Mouse (Mus musculus) heart, postnatal 0 days (tissue): Measurements from ENCODE around the gene Dnajb13. TPM values are rescaled to one million over a fixed set of nuclear protein-coding genes. Genes with fewer than 3 reads are reported as not detected.

Experiments used
- ATAC-seq: fragments of 200-750 bp; cut with Nextera tagmentation; 2 replicates; pipeline ENCODE4 v1.8.0; 2017; ENCODE audit warnings: low read depth, moderate number of reproducible peaks, moderate library complexity; ENCODE audit not compliant: insufficient read depth
- DNase-seq: peaks from one replicate; pipeline ENCODE4 v3.0.0-alpha.2; 2016; ENCODE audit warnings: low spot score
- H3K27ac ChIP-seq: fragments of 300-500 bp; sonication (generic); 2 replicates; pipeline ENCODE4 v1.5.1; 2014; ENCODE audit warnings: low read depth, mild to moderate bottlenecking
- H3K27me3 ChIP-seq: fragments of 300-500 bp; sonication (generic); 2 replicates; pipeline ENCODE4 v1.6.1; 2014; ENCODE audit warnings: low read length, mixed read lengths; ENCODE audit not compliant: control insufficient read depth, insufficient read depth
- H3K36me3 ChIP-seq: fragments of 300-500 bp; sonication (generic); replicated peaks from 2 replicates; pipeline ENCODE4 v1.6.1; 2014; ENCODE audit warnings: low read length, mixed read lengths; ENCODE audit not compliant: control insufficient read depth, insufficient read depth
- H3K4me1 ChIP-seq: fragments of 300-500 bp; sonication (generic); 2 replicates; pipeline ENCODE4 v1.6.1; 2014; ENCODE audit warnings: antibody characterized with exemption; ENCODE audit not compliant: control insufficient read depth, insufficient read depth
- H3K4me2 ChIP-seq: fragments of 300-500 bp; sonication (generic); 2 replicates; pipeline ENCODE4 v1.6.1; 2014; ENCODE audit warnings: low read depth, mild to moderate bottlenecking, low read length, moderate library complexity
- H3K4me3 ChIP-seq: fragments of 300-500 bp; sonication (generic); 2 replicates; pipeline ENCODE4 v1.5.1; 2014; ENCODE audit warnings: low read depth, low read length
- H3K9ac ChIP-seq: fragments of 300-500 bp; sonication (generic); replicated peaks from 2 replicates; pipeline ENCODE4 v1.6.1; 2014; ENCODE audit warnings: low read depth, low read length, mixed read lengths
- H3K9me3 ChIP-seq: fragments of 300-500 bp; sonication (generic); replicated peaks from 2 replicates; pipeline ENCODE4 v1.6.1; 2016; ENCODE audit warnings: low read length; ENCODE audit not compliant: control insufficient read depth
- CTCF ChIP-seq: IDR thresholded peaks from 2 replicates; pipeline ENCODE4 v1.5.1; 2016; ENCODE audit warnings: antibody characterized with exemption, control low read depth, low read depth
- EP300 ChIP-seq: IDR thresholded peaks from 2 replicates; pipeline ENCODE4 v1.6.1; 2016; ENCODE audit warnings: antibody characterized with exemption, low read depth
- WGBS: fragments of 180-500 bp; shearing (Covaris S2); extraction: QIAGEN DNeasy Blood & Tissue Kit; methylation state at CpG from one replicate; pipeline ENCODE4 v1.1.7; 2014; 5-methylcytosine and 5-hydroxymethylcytosine counted together
- polyA plus RNA-seq: library from polyadenylated mRNA; unstranded; fragments of >200 nt; fragmentation: Nextera tagmentation; extraction: Ambion mirVana; gene quantifications from 2 replicates; pipeline ENCODE4 v1.2.1, GENCODE M21; 2015
- total RNA-seq: library from RNA; depleted of rRNA; stranded (reverse); fragments of >200 nt; gene quantifications from 2 replicates; pipeline ENCODE4 v1.2.3, GENCODE M21; 2014; ENCODE audit warnings: low replicate concordance; rRNA removed

The Dnajb13 gene
- not detected in 2 replicates for total RNA-seq
- 0.07 and 0.52 TPM in 2 replicates for polyA plus RNA-seq

DNA sequence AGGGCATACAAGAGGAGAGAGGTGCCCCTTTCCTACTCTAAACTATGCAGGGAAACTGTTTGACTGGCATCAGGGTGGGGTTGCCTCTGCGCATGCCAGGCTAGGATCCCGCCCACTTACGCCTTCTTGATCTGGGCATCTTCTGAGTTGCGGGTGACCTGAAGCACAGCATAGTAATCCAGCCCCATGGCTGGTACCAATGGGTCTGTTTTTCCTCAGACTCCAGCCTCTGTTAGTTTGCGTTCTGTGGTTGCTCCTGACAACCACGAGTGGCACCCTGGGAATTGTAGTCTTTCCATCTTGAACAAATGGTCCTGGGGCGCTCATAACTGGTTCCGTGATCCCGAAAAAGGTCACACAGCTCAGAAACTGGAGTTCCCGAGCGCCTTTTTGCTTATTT, at the start of gene Dnajb13:
Dnajb13 (minus strand) TSS at position 388 of the 400 bp plus-strand sequence.
- H3K36me3 ChIP-seq = no peaks in the 10 kb centered on the region
- no peak for ATAC-seq
- WGBS = 45% methylated on average over 11 of the region's 11 CpGs
- TF ChIP-seq CTCF (no peak), EP300 (no peak)
- no peak for DNase-seq
- no peaks in the 10 kb centered on the region for H3K4me1 ChIP-seq
- H3K27me3 ChIP-seq = 0 out of 2 replicates have a peak, but pooled peaks cover 3% of the 10 kb centered on the region
- H3K27ac ChIP-seq = no peak within 1 kb of the TSS
- no peak within 1 kb of the TSS for H3K4me3 ChIP-seq
- no peaks in the 10 kb centered on the region for H3K9me3 ChIP-seq
- no peak within 1 kb of the TSS for H3K4me2 ChIP-seq
- no peak within 1 kb of the TSS for H3K9ac ChIP-seq

DNA sequence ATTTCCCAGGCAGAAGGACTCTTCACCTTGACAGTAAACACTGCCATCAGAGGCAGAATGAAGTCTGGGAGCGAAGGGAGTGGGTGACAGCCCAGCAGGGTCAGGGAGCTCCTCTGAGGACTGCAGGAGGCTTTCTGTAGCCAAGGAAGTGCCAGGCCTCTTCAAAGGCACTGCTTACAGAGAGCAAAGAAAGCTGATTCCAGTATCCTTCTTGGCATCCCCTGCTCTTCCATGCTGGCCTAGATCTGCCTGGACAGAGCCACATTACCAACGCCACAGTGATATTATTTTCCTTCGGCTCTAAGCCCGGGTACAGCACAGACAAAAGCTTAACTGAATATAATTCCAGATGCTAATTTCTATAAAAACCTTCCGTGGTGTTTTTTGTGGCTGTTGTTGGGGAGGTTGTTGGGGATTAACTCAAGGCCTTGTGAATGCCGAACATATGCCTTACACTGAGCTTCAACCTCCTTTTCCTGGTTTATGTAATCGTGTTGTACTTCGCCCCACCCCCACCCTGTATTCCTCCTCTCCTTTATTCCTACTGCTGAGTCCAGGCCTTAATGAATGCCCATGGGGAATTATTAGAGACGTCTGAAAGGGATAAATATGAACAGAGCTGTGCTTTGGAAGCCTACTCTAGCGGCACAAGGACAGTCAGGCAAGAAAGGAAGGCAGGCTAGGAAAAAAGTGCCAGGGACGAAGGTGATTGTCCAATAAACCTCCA, 47.3 kb upstream of the Dnajb13 start:
- Histone ChIP-seq H3K4me2 (no peak overlapping the region), H3K9me3 (no peaks in the 10 kb centered on the region), H3K4me1 (no peaks in the 10 kb centered on the region), H3K4me3 (no peak overlapping the region), H3K36me3 (peaks cover 31% of the 10 kb centered on the region), H3K27me3 (no peaks in the 10 kb centered on the region), H3K9ac (no peak overlapping the region), H3K27ac (no peak overlapping the region)
- TF ChIP-seq EP300 (no peak), CTCF (no peak)
- DNase-seq (no peak), ATAC-seq (no peak)
- 78% methylated on average over 11 of the region's 11 CpGs for WGBS

DNA sequence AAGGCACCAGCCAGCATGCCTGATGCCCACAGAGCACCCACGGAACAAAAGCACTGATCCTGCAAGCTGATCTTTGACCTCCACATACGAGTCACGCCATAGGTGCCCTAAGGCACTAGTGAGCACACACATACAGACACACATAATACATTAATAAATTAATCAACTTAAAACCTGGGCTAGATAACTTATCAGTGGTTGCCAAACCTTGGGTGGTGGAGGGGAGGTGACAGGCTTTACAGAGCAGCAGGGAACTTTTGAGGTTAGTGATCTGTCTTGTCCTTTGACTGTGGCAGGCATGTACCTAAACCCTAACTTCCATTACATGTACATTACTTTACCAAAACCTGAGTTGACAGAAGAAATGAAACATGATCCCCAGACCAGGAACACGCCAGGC, 44.6 kb upstream of the Dnajb13 start:
- H3K9ac ChIP-seq = no peak overlapping the region
- H3K36me3 ChIP-seq = peaks cover 17% of the 10 kb centered on the region
- peaks cover 12% of the 10 kb centered on the region; the same call in 1 of the 2 replicates for H3K4me1 ChIP-seq
- DNase-seq (no peak), ATAC-seq (no peak)
- WGBS = 86% methylated on average over 4 of the region's 4 CpGs
- H3K4me2 ChIP-seq = no peak overlapping the region
- H3K27ac ChIP-seq = no peak overlapping the region
- TF ChIP-seq CTCF (no peak), EP300 (no peak)
- H3K4me3 ChIP-seq = no peak overlapping the region
- no peaks in the 10 kb centered on the region for H3K9me3 ChIP-seq
- no peaks in the 10 kb centered on the region for H3K27me3 ChIP-seq

DNA sequence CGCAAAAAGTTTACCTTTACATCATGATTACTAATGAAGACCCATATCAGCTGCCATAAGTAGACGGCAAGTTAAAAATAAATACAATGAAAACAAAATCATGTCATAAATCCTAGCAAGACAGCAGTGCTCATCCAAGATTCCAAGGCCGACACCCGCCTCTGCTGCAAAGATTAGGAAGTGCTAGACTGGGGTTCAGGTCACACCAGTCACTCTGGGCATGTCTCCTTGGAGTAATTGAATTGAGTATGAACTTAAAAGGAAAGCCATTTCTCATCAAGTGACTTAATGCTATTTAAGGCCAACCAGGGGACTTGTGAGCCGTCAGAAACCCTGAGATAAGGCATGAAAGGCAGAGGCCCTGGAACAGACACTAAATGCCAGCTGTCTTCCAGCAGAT, 42.5 kb upstream of the Dnajb13 start:
- H3K9me3 ChIP-seq = no peaks in the 10 kb centered on the region
- DNase-seq (no peak), ATAC-seq (no peak)
- H3K36me3 ChIP-seq = peaks cover 14% of the 10 kb centered on the region
- WGBS = 53% methylated on average over 5 of the region's 5 CpGs
- no peak overlapping the region for H3K9ac ChIP-seq
- H3K27ac ChIP-seq = no peak overlapping the region
- peaks cover 12% of the 10 kb centered on the region; the same call in 1 of the 2 replicates for H3K4me1 ChIP-seq
- H3K27me3 ChIP-seq = no peaks in the 10 kb centered on the region
- H3K4me2 ChIP-seq = no peak overlapping the region
- no peak overlapping the region for H3K4me3 ChIP-seq
- no peak for TF ChIP-seq CTCF
- no peak for TF ChIP-seq EP300

DNA sequence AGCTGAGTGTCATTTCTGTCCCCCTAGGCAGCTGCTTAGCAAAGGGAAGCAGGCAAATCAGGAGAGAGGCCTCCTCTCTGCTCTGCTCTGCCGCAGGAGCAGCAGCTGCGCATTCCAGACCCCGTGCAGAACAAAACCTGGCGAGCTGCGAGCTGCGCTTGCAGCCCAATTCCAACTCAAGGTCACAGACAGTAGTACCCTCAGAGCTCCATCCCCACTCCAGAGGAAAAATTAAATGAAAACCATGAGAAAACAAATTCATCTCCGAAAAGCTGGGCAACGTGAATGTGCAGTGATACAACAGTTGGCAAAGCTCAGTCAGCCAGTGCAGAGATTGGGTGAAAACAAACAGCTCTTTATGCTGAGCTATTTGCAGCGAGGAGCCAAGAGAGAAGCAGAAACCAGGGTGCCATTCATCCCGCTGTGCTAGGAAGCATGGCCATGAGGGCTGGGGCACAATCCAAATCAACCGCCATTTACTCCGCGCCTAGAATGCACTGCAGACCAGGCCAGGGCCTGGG, 40.7 kb upstream of the Dnajb13 start:
- no peak for TF ChIP-seq EP300
- no peak for TF ChIP-seq CTCF
- no peaks in the 10 kb centered on the region for H3K9me3 ChIP-seq
- H3K4me2 ChIP-seq = peak overlapping the region; percentile 37; the same call in 1 of the 2 replicates
- peaks cover 12% of the 10 kb centered on the region; the same call in 1 of the 2 replicates for H3K4me1 ChIP-seq
- H3K36me3 ChIP-seq = peaks cover 18% of the 10 kb centered on the region
- no peak overlapping the region for H3K9ac ChIP-seq
- peak overlapping the region; percentile 88 for H3K27ac ChIP-seq
- H3K27me3 ChIP-seq = no peaks in the 10 kb centered on the region
- 27% methylated on average over 13 of the region's 13 CpGs for WGBS
- 0 out of 2 replicates have a peak overlapping the region, but pooled peaks have one; percentile 5 for H3K4me3 ChIP-seq
- DNase-seq (peak; percentile 78), ATAC-seq (peak; percentile 89)
